Mouse (Mus musculus): ENCODE measurements at regions not wholly inside any gene's neighbourhood (a gene's known extent, or its start where the extent isn't known, plus 50 kb on each side); places are given as distances from the start of the nearest gene placed in this dataset.
A peak's percentile ranks its signal among the peaks of the same experiment; 100 is the strongest.

DNA sequence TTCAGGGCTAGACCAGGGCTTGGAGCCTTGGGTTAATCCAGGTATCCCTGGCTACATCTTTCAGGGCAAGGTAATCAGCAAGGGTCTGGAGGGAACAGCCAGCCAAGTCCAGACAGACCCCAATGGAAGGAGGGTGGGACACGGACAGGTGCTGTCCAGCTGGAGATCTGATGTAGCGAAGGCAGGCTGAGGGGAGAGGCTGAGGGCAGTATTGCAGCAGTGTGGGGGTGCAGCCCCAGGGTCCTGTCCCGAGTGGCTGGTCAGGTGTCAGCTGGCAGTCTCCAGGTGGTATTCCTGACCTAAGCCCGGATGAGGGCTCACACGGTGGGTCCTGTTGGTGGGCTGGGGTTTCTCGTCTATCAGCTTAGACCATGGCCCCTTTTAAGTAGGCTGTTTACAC lies 245.7 kb downstream of the Etnk1 start:
- Histone ChIP-seq H3K27ac (replicated peaks) (no peak overlapping the region), H3K9me3 (no peaks in the 10 kb centered on the region; the same call in 1 of the 2 replicates), H3K4me2 (replicated peaks) (no peak overlapping the region), H3K4me1 (no peaks in the 10 kb centered on the region), H3K27me3 (no peaks in the 10 kb centered on the region), H3K9ac (replicated peaks) (no peak overlapping the region), H3K4me3 (no peak overlapping the region), H3K36me3 (no peaks in the 10 kb centered on the region)
- no peak for ATAC-seq (replicated peaks)
- 97% methylated on average over 6 of the region's 6 CpGs for whole genome bisulfite sequencing

DNA sequence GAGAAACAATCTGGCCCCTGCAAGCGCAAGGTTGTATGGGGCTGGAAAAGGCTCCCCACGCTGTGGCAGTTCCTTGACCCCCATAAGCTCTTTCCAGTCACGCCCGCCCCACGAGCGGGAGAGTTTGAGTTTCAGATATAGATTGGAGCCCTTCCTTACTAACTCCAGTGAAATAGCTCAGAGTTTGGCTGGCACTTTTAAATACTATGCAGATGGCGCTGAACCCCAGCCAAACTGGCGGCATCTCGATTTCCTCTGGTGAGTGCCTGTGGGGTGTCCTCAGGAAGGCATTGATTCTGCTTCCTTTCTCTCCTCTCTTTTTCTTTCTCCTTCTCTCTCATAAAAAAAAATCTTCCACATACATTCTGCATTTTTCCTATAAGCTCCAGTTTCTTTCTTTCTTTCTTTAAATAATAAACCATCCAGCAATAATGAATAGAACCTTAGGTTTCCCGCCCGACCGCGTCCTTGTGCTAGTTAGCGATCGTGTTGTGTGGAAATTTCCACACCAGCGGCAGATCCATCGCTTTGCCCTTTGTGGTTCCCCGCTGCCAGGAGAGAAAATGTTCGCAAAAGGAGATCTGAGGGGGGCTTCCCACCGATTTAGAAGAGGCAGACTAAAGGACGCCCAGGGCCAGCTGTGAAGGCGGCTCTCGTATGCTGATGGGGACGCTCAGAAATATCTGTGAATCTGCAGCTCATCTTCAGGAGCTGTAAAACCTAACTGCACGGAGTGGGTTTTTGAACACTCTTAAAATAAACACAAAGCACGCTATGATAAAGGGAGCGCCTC lies 247.8 kb downstream of the Etnk1 start:
- H3K27ac ChIP-seq (replicated peaks): peak overlapping the region; percentile 76
- H3K4me3 ChIP-seq: no peak overlapping the region
- H3K4me1 ChIP-seq: no peaks in the 10 kb centered on the region
- 0 out of 2 replicates have a peak overlapping the region, but pooled peaks have one; percentile 18 for H3K4me2 ChIP-seq (replicated peaks)
- no peaks in the 10 kb centered on the region for H3K36me3 ChIP-seq
- no peak overlapping the region for H3K9ac ChIP-seq (replicated peaks)
- H3K9me3 ChIP-seq: no peaks in the 10 kb centered on the region; the same call in 1 of the 2 replicates
- no peaks in the 10 kb centered on the region for H3K27me3 ChIP-seq
- 77% methylated on average over 27 of the region's 27 CpGs for WGBS
- 0 out of 2 replicates have a peak, but pooled peaks have one; percentile 57 for ATAC-seq (replicated peaks)

DNA sequence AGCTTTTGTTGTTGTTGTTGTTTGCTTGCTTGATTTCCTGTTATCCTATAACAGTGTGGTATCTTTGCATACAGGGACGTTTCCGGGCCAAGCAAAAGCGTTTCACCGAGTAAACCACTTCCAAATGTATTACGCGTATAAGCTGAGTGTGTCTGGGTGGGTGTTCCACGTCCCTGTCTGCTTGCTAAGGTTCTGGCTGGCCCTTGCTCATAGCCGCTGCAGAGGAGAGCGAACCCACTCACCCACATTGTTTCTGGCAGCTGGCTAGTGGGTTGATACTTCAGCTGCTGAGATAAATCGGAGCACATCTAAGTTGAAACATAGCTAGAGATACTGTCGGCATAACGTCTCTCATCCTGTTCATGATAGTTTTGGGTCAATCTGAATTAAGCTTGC lies 248.4 kb downstream of the Etnk1 start:
- H3K27me3 ChIP-seq: no peaks in the 10 kb centered on the region
- H3K9ac ChIP-seq (replicated peaks): no peak overlapping the region
- H3K36me3 ChIP-seq: no peaks in the 10 kb centered on the region
- no peak overlapping the region for H3K4me3 ChIP-seq
- 88% methylated on average over 12 of the region's 12 CpGs for WGBS
- H3K27ac ChIP-seq (replicated peaks): peak overlapping the region; percentile 76
- H3K9me3 ChIP-seq: no peaks in the 10 kb centered on the region; the same call in 1 of the 2 replicates
- no peaks in the 10 kb centered on the region for H3K4me1 ChIP-seq
- no peak; the same call in 1 of the 2 replicates for ATAC-seq (replicated peaks)
- no peak overlapping the region for H3K4me2 ChIP-seq (replicated peaks)

DNA sequence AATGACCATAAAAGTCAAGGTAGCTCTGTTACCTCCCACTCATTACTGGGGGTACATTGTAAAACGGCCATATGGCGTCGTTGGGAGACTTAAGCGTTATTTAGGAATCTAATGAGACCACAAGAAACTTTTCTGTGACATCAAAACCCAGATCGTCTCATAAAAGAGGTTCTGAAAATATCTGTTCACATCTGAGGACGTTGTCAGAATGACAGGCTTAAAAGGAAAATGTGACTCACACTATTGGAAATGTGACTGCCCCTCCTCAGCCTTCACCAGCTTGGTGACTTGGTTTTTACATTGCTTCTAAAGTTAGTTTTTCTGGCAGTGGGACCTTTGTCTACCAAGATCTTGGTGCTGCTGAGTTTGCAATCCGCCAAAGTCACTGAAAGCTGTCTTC lies 252.9 kb downstream of the Etnk1 start:
- H3K27ac ChIP-seq (replicated peaks): no peak overlapping the region
- H3K36me3 ChIP-seq: no peaks in the 10 kb centered on the region
- H3K27me3 ChIP-seq: no peaks in the 10 kb centered on the region
- ATAC-seq (replicated peaks): no peak
- H3K9me3 ChIP-seq: no peaks in the 10 kb centered on the region; the same call in 1 of the 2 replicates
- H3K4me1 ChIP-seq: no peaks in the 10 kb centered on the region
- 84% methylated on average over 7 of the region's 7 CpGs for WGBS
- no peak overlapping the region for H3K4me2 ChIP-seq (replicated peaks)
- no peak overlapping the region for H3K9ac ChIP-seq (replicated peaks)
- no peak overlapping the region for H3K4me3 ChIP-seq

DNA sequence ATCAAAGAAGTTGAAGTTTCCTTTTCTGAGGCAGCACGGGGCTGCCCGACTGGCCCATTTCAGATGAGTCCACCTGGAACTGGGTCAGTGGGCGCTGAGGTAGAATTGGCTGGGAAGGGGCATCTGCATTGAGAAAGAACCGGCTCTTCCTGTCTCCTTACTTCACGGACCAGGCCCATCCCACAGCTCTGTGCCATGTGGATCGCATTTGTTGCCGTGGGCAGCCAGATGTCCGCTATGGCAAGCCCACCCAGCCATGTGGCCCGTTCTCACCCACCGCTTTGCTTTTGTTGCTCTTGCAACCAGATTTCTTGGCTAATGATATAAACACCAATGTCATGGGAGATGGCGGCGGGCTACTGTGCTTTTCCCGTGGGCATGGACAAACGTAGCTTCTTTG lies 256.0 kb downstream of the Etnk1 start:
- H3K36me3 ChIP-seq: no peaks in the 10 kb centered on the region
- no peak overlapping the region for H3K4me2 ChIP-seq (replicated peaks)
- H3K9ac ChIP-seq (replicated peaks): no peak overlapping the region
- no peaks in the 10 kb centered on the region for H3K4me1 ChIP-seq
- no peaks in the 10 kb centered on the region for H3K9me3 ChIP-seq
- WGBS: 83% methylated on average over 14 of the region's 14 CpGs
- H3K27ac ChIP-seq (replicated peaks): no peak overlapping the region
- H3K27me3 ChIP-seq: no peaks in the 10 kb centered on the region
- no peak overlapping the region for H3K4me3 ChIP-seq
- ATAC-seq (replicated peaks): no peak

DNA sequence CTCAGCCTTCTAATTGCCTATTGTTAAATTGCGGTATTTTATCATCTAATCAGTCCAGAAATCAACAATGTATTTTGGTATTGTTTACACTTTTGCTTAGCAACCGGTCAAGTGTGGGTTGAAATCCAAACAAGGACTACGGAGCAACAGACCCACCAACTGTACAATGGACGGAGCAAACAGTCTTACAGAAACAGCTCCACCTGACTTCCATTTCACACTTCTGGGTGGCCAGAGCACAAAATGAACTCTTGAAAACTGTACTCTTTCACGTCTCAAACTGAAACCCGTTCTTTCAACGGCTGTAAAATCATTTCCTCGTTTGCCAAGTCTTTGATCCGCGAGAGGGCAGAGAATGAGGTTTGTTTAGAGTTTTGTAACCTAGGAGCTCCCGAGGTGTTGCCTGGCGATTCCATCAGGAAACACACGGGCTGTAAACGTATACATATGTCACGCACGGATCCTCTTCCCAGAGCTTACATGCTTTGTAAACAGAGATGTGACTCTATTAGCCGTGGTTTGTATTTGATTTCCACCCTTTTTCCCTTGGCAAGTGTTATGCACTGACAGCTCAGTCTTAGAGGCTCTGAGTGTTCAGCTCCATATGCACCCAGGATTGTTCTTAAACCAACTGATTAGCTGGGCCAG lies 258.3 kb downstream of the Etnk1 start:
- H3K9me3 ChIP-seq: no peaks in the 10 kb centered on the region
- H3K36me3 ChIP-seq: no peaks in the 10 kb centered on the region
- WGBS: 58% methylated on average over 17 of the region's 17 CpGs
- H3K4me2 ChIP-seq (replicated peaks): no peak overlapping the region
- H3K4me1 ChIP-seq: no peaks in the 10 kb centered on the region
- H3K27ac ChIP-seq (replicated peaks): no peak overlapping the region
- H3K27me3 ChIP-seq: no peaks in the 10 kb centered on the region
- ATAC-seq (replicated peaks): no peak
- H3K9ac ChIP-seq (replicated peaks): no peak overlapping the region
- no peak overlapping the region for H3K4me3 ChIP-seq

DNA sequence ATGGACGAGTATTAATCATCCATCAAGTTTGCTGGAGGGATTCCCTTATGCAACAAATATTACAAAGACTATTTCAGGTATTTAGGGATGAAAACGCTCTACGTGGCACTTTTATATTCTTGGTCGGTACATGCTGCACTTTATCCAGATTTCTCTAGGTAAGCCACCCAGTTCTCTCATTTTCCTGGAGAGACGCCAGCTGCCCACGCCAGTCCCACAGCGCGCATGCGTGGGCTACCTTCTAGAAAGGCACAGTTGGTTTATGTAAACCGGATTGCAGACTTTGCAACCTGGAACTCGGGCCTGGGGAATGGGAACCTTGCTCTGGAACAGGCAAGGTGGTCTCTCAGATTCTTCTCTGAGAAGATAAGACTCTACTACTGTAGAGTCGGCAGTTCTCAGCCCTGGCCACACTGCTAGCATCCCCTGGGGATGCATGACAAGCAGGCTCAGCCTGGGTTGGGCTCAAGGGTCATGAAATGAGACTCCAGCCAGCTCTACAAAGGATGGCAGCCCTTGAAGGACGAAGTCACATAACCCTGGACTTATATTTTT lies 265.0 kb downstream of the Etnk1 start:
- H3K9me3 ChIP-seq: no peaks in the 10 kb centered on the region
- H3K36me3 ChIP-seq: no peaks in the 10 kb centered on the region
- ATAC-seq (replicated peaks): no peak
- WGBS: 94% methylated on average over 13 of the region's 13 CpGs
- no peak overlapping the region for H3K9ac ChIP-seq (replicated peaks)
- H3K4me1 ChIP-seq: no peaks in the 10 kb centered on the region
- no peak overlapping the region for H3K27ac ChIP-seq (replicated peaks)
- H3K4me2 ChIP-seq (replicated peaks): no peak overlapping the region
- no peak overlapping the region for H3K4me3 ChIP-seq
- H3K27me3 ChIP-seq: no peaks in the 10 kb centered on the region

DNA sequence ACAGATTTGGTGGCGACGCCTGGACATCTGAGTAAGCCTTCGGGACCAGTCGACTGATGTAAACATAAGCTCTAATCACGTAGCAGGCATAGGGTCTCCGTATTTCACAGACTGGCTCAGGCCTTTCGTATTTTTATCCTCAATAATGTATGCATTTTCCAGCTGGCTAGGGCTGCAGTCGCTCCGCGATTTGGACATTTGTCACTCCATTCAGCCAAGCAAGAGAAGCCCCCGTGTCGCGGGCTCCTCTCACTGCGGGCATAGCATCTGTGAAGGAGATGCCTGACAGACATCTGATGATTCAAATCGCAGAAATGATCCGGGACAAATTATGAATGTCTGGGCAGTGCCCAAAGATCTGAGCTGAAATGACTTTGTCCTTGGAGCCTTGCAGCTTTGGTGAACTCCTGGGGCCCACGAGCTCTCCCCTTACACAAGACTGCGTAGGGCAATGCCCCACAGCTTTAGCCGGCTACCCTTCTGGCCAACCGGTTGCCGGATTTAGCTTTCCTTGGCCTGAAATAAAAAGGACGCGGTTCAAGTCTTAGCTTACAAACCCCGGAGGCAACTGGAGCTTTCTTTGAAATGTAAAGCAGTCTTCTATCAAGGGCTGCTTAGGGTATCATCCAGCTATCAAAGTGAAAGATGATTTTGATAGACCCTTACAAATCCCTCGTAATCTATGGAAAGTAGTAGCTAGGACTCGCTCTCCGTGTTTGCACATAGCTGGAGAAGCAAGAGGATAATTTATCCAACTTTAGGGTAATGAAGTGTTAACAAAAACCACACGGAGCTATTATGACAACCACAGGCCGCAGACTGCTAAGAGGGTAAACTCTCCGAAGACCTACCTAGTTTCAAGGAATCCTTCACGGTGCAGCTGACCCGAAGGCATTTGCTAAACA lies 270.6 kb downstream of the Etnk1 start:
- Histone ChIP-seq H3K4me3 (no peak overlapping the region), H3K9me3 (no peaks in the 10 kb centered on the region), H3K4me2 (replicated peaks) (peak overlapping the region; percentile 21), H3K27ac (replicated peaks) (peak overlapping the region; percentile 53), H3K36me3 (no peaks in the 10 kb centered on the region), H3K27me3 (no peaks in the 10 kb centered on the region), H3K9ac (replicated peaks) (peak overlapping the region; percentile 16; the same call in 1 of the 2 replicates), H3K4me1 (peaks cover 19% of the 10 kb centered on the region)
- 46% methylated on average over 32 of the region's 32 CpGs for WGBS
- 0 out of 2 replicates have a peak, but pooled peaks have one; percentile 19 for ATAC-seq (replicated peaks)

DNA sequence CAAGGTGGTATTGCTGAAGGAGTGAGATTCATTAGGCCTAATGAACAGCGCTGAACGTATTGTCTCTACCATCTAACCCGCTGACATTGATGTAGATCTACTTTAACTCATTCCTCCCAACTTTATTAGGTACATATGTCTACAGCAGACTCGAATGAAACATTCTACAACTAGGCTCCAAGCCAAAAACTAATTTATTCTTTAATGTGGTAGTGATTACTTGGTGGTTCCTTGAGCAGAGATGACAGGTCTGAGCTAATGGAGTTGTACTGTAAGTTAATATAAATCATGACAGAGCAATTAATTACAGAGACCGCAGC lies 271.2 kb downstream of the Etnk1 start:
- no peaks in the 10 kb centered on the region for H3K9me3 ChIP-seq
- peaks cover 19% of the 10 kb centered on the region for H3K4me1 ChIP-seq
- H3K4me3 ChIP-seq: no peak overlapping the region
- no peaks in the 10 kb centered on the region for H3K27me3 ChIP-seq
- H3K36me3 ChIP-seq: no peaks in the 10 kb centered on the region
- ATAC-seq (replicated peaks): peak; percentile 23; the same call in 1 of the 2 replicates
- H3K4me2 ChIP-seq (replicated peaks): no peak overlapping the region
- H3K9ac ChIP-seq (replicated peaks): no peak overlapping the region
- H3K27ac ChIP-seq (replicated peaks): no peak overlapping the region
- WGBS: 32% methylated on average over 5 of the region's 5 CpGs

DNA sequence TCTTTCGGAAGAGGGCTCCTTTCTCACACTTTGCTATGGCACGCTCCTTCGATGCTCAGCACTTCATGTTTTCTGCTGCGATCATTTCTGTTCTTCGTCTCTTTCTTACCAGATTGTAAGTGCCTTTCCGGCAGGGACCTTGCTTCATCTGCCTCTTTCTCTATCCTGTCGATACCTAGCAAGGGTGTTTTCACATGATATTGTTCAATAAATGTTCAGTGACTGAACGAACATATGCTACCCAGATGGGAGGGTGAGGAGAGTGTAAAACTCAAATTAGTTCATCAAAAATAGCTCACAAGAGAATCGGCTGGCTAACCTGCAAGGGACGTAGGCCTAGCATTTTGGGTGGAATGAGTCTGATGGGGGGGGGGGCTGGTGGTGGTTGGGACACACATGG lies 272.5 kb downstream of the Etnk1 start:
- 67% methylated on average over 10 of the region's 10 CpGs for WGBS
- Histone ChIP-seq H3K9me3 (no peaks in the 10 kb centered on the region), H3K4me1 (peaks cover 19% of the 10 kb centered on the region), H3K27ac (replicated peaks) (peak overlapping the region; percentile 46), H3K4me3 (no peak overlapping the region), H3K9ac (replicated peaks) (no peak overlapping the region), H3K27me3 (no peaks in the 10 kb centered on the region), H3K36me3 (no peaks in the 10 kb centered on the region), H3K4me2 (replicated peaks) (no peak overlapping the region)
- ATAC-seq (replicated peaks): no peak

DNA sequence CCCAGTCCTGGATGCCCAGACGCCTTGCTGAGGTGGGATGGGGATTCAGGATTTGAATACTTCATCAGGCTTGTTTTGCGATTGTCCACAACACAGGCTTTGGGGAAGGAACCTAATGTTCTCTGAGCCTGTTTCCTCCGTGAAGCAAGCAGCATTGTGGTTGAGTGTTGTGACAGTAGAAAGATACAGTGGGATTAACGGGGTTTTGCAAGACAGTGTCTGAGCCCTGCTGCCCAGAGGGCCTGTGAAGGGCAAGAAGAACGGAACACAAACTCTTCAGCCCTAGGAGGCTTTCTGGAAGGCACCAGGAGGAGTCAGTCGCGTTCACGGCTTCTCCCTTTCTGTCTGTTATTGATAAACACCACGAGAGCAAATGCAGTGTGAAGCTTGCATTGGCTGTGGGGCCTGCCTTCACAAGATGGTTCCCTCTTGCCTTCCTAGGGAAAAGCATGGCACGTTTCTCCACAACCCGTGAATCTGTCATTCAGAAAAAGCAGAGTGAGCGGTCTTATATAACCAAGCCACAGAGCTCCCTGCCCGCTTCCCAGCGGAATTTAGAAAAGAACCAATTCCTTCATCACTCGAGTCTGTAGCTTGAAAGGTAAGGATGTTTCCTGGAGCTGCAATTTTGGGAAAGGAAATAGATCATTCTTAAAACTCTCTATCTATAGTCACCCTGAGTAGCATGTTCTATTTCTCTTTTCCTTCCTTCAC lies 273.4 kb downstream of the Etnk1 start:
- ATAC-seq (replicated peaks): no peak
- H3K9ac ChIP-seq (replicated peaks): no peak overlapping the region
- peaks cover 19% of the 10 kb centered on the region for H3K4me1 ChIP-seq
- 77% methylated on average over 15 of the region's 15 CpGs for WGBS
- H3K4me3 ChIP-seq: no peak overlapping the region
- H3K36me3 ChIP-seq: no peaks in the 10 kb centered on the region
- H3K4me2 ChIP-seq (replicated peaks): no peak overlapping the region
- H3K27me3 ChIP-seq: no peaks in the 10 kb centered on the region
- H3K27ac ChIP-seq (replicated peaks): no peak overlapping the region
- H3K9me3 ChIP-seq: no peaks in the 10 kb centered on the region
